Mouse (Mus musculus) cerebellum, postnatal 36 days (tissue): ENCODE measurements around the gene Tcf19.

ENCODE experiments used
- DNase-seq, 2 experiments: peaks; one replicate each; pipeline ENCODE4 v3.0.0; 2021 to 2022; ENCODE audit warnings: mixed read lengths in 2 of 2

The Tcf19 gene

DNA sequence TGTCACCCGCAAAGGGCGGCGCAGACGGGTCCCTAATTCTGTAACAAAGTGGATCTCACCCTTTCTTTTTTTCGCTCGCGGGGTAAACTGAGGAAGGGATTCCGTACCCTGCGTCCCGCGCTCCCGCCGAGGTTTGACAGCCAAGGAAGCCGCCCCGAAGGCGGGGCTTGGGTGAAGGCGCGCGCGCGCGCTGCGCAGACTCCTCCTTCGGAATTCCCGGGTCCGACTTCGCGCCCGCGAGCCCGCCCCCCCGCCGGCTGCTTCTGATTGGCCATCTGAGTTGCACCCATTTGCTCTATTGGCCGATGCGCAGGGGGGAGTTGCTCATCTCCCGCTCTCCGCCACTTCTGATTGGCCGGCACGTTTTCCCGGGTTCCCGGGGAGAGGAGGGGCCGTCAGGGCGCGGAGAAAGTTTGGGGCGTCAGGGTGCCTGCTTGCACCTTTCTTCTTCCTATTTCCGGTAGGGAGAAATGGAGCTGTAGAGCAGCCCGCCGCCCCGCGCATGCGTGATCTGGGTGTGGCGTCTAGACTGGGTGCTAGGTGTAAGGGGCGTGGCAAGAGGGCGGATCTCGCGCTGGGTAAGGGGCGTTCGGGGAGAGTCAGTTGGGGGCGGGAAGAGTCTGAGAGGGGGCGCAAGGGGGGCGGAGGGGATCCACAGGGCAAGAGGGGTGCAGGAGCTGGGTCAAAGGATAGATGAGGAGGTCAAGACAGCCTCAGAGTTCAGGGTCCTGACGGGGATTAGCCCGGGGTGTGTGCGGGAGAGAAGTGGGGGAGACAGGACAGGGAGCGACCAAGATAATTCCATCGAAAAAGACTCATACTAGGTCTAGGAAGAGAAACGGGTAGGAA lies at the start of gene Tcf19, which contains the start of gene Cchcr1:
TSS of gene Tcf19 (minus strand) at position 173 of the 849 bp plus-strand sequence.
TSS of gene Cchcr1 (plus strand) at position 449 of the 849 bp plus-strand sequence.
- DNase-seq = peak; percentile 93 to 96

- DNase-seq = no peak
These were observed 41.6 kb upstream of the Tcf19 start for GRCm38 (mm10) chr17:35558216-35558615.

DNA sequence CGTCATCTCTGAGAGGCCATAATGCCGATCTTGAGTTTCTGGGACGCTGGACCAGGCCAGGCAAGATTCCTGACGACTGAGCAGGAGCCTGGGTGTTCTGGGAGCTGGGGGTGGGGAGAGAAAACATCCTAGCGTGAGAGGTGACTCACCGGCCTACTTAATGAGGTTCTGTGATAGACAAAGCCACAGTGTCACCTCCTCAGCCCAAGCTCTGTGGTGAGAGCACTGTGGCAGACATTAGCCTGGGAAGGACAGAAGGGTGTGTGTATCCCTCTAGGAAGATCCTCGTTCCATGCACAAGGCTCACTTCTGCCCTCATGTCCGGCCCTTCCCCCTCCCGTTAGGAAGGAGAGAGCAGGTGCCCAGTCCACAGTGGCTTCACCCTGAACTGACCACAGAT lies 40.7 kb upstream of the Tcf19 start:
- no peak for DNase-seq

GRCm38 (mm10) chr17:35556812-35557211 lies 40.2 kb upstream of the Tcf19 start:
- peak in 1 of 2 experiments; percentile 37 for DNase-seq

- no peak for DNase-seq
These were observed 39.7 kb upstream of the Tcf19 start for GRCm38 (mm10) chr17:35556186-35556765.

DNA sequence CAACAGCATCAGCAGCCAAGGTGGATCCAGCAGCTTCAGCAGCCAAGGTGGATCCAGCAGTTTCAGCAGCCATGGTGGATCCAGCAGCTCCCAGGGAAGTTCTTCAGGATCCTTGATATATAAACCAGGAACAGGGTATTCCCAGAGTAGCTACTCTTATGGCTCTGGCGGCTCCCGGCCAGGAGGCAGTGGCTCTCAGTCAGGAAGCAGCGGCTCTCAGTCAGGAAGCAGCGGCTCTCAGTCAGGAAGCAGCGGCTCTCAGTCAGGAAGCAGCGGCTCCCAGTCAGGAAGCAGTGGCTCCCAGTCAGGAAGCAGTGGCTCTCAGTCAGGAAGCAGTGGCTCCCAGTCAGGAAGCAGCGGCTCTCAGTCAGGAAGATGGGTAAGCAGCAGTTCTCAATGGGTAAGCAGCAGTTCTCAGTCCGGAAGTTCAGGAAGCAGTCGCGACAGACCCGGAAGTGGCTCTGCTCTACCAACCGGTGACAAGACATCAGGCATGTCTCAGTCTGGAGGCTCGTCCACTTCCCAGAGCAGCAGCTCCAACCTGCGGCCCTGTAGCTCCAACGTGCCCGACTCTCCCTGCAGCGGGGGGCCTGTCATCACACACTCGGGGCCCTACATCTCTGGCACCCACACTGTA lies 38.3 kb upstream of the Tcf19 start:
- no peak for DNase-seq

DNA sequence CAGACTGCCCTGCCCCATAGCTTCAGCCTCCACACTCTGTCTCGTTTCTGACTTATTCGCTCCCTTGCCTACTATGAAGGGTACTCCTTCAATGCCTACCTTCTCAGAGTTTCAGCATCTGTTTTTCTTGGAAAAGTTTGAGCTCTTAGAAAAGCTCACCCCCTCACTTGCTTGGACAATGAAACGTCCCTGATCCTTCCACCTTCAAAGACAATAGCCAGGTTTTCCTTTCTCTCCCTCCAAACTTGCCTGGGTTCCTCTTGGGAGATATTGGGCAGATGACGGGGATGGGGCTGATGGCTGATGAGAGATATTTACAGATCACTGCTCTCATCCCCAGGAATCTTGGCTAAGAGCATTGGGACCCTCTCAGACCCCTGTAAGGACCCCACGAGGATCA lies 37.7 kb upstream of the Tcf19 start:
- no peak for DNase-seq

DNA sequence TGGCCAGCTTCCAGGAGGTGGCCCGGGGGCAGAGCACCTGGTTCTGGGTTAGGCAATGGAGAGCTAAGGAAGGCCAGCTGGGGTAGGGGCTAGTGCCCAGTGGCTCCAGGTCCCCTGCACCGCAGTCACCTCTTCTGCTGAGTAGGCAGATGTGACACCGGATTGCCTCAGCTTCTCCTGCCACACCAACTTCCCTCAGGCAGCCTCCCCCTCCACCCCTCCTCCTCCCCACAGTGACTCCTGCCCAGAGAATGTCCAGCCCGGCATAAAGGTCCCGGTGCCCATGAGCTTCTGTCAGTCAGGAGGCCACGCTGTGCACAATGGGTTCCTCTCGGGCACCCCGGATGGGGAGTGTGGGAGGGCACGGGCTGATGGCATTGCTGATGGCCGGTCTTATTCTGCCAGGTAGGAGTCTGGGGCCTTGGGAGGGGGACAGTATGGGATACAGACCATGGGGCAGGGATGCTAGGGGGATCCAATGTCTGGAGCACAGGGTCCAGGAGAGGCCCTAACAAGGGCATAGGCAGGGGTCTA lies 35.3 kb upstream of the Tcf19 start, which contains the start of gene Cdsn:
TSS of gene Cdsn (plus strand) at position 248 of the 534 bp plus-strand sequence.
- no peak for DNase-seq

GRCm38 (mm10) chr17:35550871-35551270 lies 34.2 kb upstream of the Tcf19 start:
- no peak for DNase-seq

DNA sequence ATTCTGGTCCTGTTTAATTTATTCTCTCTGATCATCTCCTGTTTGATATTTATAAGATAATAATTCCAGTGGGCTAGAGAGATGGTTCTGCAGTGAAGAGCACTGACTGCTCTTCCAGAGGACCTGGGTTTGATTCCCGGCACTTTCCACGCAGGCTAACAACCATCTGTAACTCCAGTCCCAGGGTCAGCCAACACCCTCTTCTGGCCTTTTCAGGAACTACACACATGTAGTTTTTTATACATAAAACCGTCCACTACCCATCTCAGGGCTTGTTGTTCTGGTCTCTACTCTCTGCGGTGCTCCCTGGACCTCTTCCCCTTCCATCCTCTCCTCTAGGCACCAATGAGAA lies 33.5 kb upstream of the Tcf19 start:
- no peak for DNase-seq

DNA sequence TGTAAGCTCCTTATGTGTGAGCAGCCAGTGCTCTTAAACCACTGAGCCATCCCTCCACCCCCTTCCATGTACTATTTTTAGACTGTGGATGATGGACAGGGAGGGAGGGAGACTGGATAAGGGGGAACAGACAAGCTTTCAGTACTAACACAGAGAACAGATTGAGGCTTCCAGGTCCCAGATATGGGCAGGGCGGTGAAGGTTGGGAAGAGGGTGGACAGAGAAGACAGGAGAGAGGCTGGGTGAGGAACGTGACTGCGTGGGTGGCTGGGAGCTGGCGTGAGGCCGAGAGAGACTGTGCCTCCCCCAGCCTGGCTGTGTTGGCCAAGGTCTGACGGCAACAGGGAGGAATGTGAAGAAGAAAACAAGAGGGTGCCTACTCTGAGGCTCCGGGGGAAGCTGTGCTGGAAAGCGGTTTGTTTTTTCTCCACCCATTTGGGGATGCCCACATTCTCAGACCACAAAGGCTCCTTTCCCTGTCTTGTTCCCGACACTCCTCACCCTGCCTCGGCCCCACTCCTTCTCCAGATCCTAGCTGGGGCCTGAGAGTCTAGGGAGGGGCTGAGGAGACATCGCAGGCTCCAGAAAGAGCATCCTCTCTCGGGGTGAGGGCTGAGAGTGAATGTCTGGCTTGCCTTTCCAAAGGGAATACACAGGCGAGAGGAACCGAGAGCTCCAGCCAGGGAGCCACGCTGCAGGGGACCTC lies 33.0 kb upstream of the Tcf19 start:
- peak; percentile 86 to 90 for DNase-seq

GRCm38 (mm10) chr17:35548636-35549035 lies 32.0 kb upstream of the Tcf19 start:
- DNase-seq = no peak

GRCm38 (mm10) chr17:35547465-35547864 lies 30.8 kb upstream of the Tcf19 start:
- DNase-seq = no peak

GRCm38 (mm10) chr17:35544680-35545079 lies 28.1 kb upstream of the Tcf19 start:
- DNase-seq = peak; percentile 67 to 75

- no peak for DNase-seq
These were observed 27.4 kb upstream of the Tcf19 start for GRCm38 (mm10) chr17:35544001-35544400.

- no peak for DNase-seq
These were observed 26.8 kb upstream of the Tcf19 start for GRCm38 (mm10) chr17:35543412-35543861.

- DNase-seq = no peak
These were observed 26.3 kb upstream of the Tcf19 start for GRCm38 (mm10) chr17:35542761-35543411.

DNA sequence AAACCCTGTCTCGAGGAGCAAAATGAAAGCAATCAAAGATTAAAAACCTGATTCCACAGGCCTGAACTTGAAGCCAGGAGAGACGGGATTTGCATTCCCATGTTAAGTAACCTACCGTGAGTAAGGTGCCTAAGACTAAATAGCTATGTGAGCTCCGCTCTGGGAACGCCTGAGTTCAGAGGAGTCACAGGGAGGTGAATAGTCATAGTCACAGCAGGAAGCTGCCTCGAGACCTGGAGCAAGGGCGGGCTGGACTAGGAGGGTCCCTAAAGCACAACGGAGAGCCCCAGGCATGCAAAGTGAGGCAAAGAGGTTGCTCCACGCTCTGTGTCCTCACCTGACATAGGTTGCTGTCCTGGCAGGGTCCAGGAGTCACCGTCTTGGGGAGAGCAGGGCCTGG lies 22.9 kb upstream of the Tcf19 start:
- DNase-seq = no peak

- no peak for DNase-seq
These were observed 21.9 kb upstream of the Tcf19 start for GRCm38 (mm10) chr17:35538476-35538875.

GRCm38 (mm10) chr17:35537421-35537820 lies 20.8 kb upstream of the Tcf19 start:
- DNase-seq = no peak

DNA sequence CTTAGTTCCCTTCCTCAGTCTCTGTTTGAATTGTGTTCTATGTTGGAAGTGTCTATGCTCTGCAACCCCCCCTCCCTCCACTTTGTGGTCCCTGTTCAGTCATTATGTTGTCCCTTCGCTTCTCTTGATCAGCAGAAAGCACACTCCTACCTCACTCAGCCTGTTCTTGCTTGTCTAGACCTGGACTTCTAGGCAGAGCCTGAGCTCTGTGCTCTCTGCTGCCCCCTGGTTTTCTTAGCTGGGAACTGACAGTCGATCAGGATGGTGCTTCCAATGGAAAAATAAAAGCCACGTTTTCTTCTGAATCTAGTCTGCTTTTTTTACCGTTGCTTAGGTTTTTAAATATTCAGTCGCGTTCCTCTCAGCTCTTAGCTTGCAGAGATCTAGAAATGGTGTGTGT lies 17.7 kb upstream of the Tcf19 start:
- peak; percentile 79 to 82 for DNase-seq

DNA sequence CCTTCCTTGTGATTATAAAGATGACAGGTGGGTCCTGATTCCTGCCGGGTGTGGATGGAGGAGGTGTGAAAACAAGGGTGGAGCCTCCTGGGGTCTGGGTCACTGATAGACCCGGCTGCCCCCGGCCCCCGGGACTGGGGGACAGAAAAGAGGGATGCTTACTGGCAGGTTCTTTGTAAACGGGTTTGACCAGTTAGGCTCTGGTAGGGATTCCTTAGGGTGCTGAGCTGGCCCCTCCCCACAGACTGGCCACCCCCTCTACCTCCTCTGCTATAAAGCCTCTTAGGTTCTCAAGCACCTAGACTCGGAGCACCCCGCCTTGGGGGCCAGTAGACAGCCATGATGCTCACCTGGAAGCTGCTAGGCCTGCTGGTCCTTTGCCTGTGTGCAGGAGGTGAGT lies 16.3 kb upstream of the Tcf19 start, which contains the start of gene Psors1c2:
TSS of gene Psors1c2 (plus strand) at position 301 of the 400 bp plus-strand sequence.
- no peak for DNase-seq
